12 mouse cellular contexts compared by ENCODE assay signal in genomic region chr19:58119681-58120173, GRCm38 (mm10).
DNase-seq lines count a peak whose midpoint lies in the region; ATAC-seq and TF ChIP-seq lines count a peak whose summit lies in the region.
"Had no signal": no experiment of that assay in that cellular context is flagged by ENCODE, and none has a peak within 500 bp of the region (broad histone marks: within the 10 kb centered on the region; RNA-seq: fewer than 3 reads in every experiment).

No protein-coding gene starts in this region.

- H3K4me3 ChIP-seq in embryonic facial prominence, embryonic 14.5 days (ENCODE audit: low read depth, low read length), result no peak overlapping the region
- H3K4me3 ChIP-seq in limb, embryonic 14.5 days (replicated peaks; ENCODE audit: low read length), result no peak overlapping the region
- H3K4me3 ChIP-seq: left cerebral cortex, adult 2 months; neural tube, embryonic 12.5 days had no signal

- H3K27ac ChIP-seq in embryonic facial prominence, embryonic 14.5 days (replicated peaks; ENCODE audit: low read depth, low read length), result 0 out of 2 replicates have a peak overlapping the region, but pooled peaks have one; percentile 33
- H3K27ac ChIP-seq in limb, embryonic 14.5 days (replicated peaks; ENCODE audit: low read depth, low read length), result 0 out of 2 replicates have a peak overlapping the region, but pooled peaks have one; percentile 39
- H3K27ac ChIP-seq: left cerebral cortex, adult 2 months; neural tube, embryonic 12.5 days had no signal

- H3K9me3 ChIP-seq in embryonic facial prominence, embryonic 14.5 days (ENCODE audit: control insufficient read depth, low read length), result no peaks in the 10 kb centered on the region
- no peaks in the 10 kb centered on the region for H3K9me3 ChIP-seq in limb, embryonic 14.5 days (ENCODE audit: control insufficient read depth, low read length)
- H3K9me3 ChIP-seq: neural tube, embryonic 12.5 days had no signal

- no peaks in the 10 kb centered on the region for H3K27me3 ChIP-seq in embryonic facial prominence, embryonic 14.5 days (replicated peaks; ENCODE audit: control insufficient read depth, insufficient read depth, low read length)
- no peaks in the 10 kb centered on the region for H3K27me3 ChIP-seq in limb, embryonic 14.5 days (ENCODE audit: control insufficient read depth, insufficient read depth, low read length)
- H3K27me3 ChIP-seq: neural tube, embryonic 12.5 days had no signal

- H3K4me2 ChIP-seq in embryonic facial prominence, embryonic 14.5 days (ENCODE audit: low read depth, low read length), result peak overlapping the region; percentile 26
- peak overlapping the region; percentile 34 for H3K4me2 ChIP-seq in limb, embryonic 14.5 days (replicated peaks; ENCODE audit: low read depth, low read length, severe bottlenecking)
- H3K4me2 ChIP-seq: neural tube, embryonic 12.5 days had no signal

- H3K36me3 ChIP-seq in embryonic facial prominence, embryonic 14.5 days (ENCODE audit: control insufficient read depth, insufficient read depth, low read length), result 0 out of 2 replicates have a peak, but pooled peaks cover 3% of the 10 kb centered on the region
- H3K36me3 ChIP-seq in limb, embryonic 14.5 days (ENCODE audit: control insufficient read depth, insufficient read depth, low read length), result no peaks in the 10 kb centered on the region
- H3K36me3 ChIP-seq: G1E; neural tube, embryonic 12.5 days had no signal

- peak; percentile 31 for DNase-seq in kidney, postnatal 14 days
- no peak for DNase-seq in kidney, postnatal 25 days
- DNase-seq in embryo, embryonic 11 days, result peak; percentile 69
- DNase-seq in embryonic facial prominence, embryonic 14.5 days (ENCODE audit: low spot score), result peak; percentile 82
- peak; percentile 70 for DNase-seq in limb, embryonic 14.5 days (ENCODE audit: low spot score)
- DNase-seq in gastrocnemius, adult 8-10 months (ENCODE audit: low spot score in 2 of 2), result no peak
- no peak for DNase-seq in left cerebral cortex, adult 11 months (ENCODE audit: low spot score)
- DNase-seq: cerebellum, adult 18-20 months; thymus, postnatal 36 days had no signal

- WGBS in embryonic facial prominence, embryonic 14.5 days, result 19% methylated on average over 13 of the region's 13 CpGs
- WGBS in limb, embryonic 14.5 days, result 9% methylated on average over 13 of the region's 13 CpGs

- peak; percentile 77 for ATAC-seq in embryonic facial prominence, embryonic 14.5 days (ENCODE audit: low read depth)
- peak; percentile 80 for ATAC-seq in limb, embryonic 14.5 days (ENCODE audit: low FRiP score, low read depth)

- no peak overlapping the region for H3K9ac ChIP-seq in embryonic facial prominence, embryonic 14.5 days (ENCODE audit: low read depth, low read length)
- H3K9ac ChIP-seq in limb, embryonic 14.5 days (ENCODE audit: low read depth, low read length, severe bottlenecking), result no peak overlapping the region
- H3K9ac ChIP-seq: neural tube, embryonic 12.5 days had no signal

- TF ChIP-seq POLR2A in limb, embryonic 14.5 days (IDR thresholded peaks at IDR 0.05; ENCODE audit: borderline replicate concordance, extremely low read depth, insufficient read depth, insufficient read length), result no peak

- H3K4me1 ChIP-seq in embryonic facial prominence, embryonic 14.5 days (ENCODE audit: control insufficient read depth, insufficient read depth, low read length), result peaks cover 13% of the 10 kb centered on the region
- H3K4me1 ChIP-seq in limb, embryonic 14.5 days (ENCODE audit: control insufficient read depth, insufficient read depth, low read length), result peaks cover 43% of the 10 kb centered on the region

Comparison
In these comparisons a context has a peak if more than half of its experiments do, and no peak if none do; other contexts are left out.
1. DNase-seq: peak in kidney, postnatal 14 days (single experiment), embryo, embryonic 11 days (single experiment), embryonic facial prominence, embryonic 14.5 days (single experiment) and limb, embryonic 14.5 days (single experiment); none in kidney, postnatal 25 days (0 of 2), gastrocnemius, adult 8-10 months (0 of 2) and left cerebral cortex, adult 11 months (single experiment).